Mouse (Mus musculus) ES-E14 (cell line): ENCODE data around the gene Sox18.

Source experiments
- CHD2 ChIP-seq: IDR thresholded peaks from 2 replicates; pipeline ENCODE4 v1.6.1; 2014; ENCODE audit warnings: mild to moderate bottlenecking, low read depth, low read length, inconsistent platforms
- HCFC1 ChIP-seq: IDR thresholded peaks from 2 replicates; pipeline ENCODE4 v1.6.1; 2012; ENCODE audit warnings: low read length, inconsistent platforms, borderline replicate concordance; ENCODE audit not compliant: insufficient read depth
- MAFK ChIP-seq: IDR thresholded peaks from 2 replicates; pipeline ENCODE4 v1.6.1; 2014; ENCODE audit warnings: mild to moderate bottlenecking, low read depth, low read length, inconsistent platforms; ENCODE audit not compliant: insufficient read depth
- ZC3H11A ChIP-seq: IDR thresholded peaks from 2 replicates; pipeline ENCODE4 v1.6.1; 2012; ENCODE audit warnings: low read depth, mild to moderate bottlenecking, inconsistent platforms, low read length, borderline replicate concordance
- ZNF384 ChIP-seq: IDR thresholded peaks from 2 replicates; pipeline ENCODE4 v1.6.1; 2012; ENCODE audit warnings: low read depth, low read length, inconsistent platforms

- TF ChIP-seq CHD2 (no peak), HCFC1 (no peak), ZC3H11A (no peak), ZNF384 (no peak), MAFK (no peak)
Observed at GRCm38 (mm10) chr2:181670913-181671311, 528 bp downstream of the Sox18 start.
